9 mouse cellular contexts compared by ENCODE assay signal in the genomic region with DNA sequence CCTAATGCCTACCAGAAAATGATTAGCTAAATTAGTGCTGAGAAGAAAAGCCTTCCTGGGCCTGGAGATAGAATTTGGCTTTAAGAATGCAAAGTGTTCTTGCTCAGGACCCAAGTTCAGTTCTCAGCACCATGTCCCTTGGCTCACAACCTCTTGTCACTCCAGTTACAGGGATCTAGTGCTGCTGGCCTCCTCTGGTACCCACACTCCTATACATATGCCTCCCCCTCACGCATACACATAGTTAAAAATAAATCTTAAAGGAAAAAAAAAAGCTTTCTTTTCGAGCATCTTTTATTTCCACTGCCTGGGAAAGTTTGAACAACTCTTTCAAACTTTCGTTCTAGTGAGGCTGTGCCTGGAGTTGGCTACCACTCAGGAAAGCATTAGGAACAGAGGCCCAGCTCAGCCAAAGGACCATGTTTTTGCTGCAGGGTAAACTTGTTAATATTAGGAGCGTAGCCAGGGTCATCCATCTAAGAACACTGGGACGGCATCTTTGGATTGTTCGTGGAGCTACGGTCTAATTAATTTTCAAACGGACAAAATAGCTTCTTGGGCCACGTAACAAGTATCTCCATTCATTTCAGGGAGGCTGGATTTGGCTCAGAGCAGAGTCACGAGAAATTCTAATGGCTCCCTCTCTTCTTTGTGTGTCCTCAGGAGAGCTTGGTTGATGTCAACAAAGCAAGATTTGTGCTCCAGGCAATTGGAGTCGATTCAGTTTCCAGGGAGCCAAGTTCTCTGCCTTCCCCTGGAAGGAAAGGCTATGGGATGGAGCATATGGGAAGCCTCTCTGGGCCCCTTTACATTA.
DNase-seq lines count a peak whose midpoint lies in the region; ATAC-seq lines count a peak whose summit lies in the region.
"Had no signal": no experiment of that assay in that cellular context is flagged by ENCODE, and none has a peak within 500 bp of the region (broad histone marks: within the 10 kb centered on the region; RNA-seq: fewer than 3 reads in every experiment).

No protein-coding gene starts in this region.

- H3K27me3 ChIP-seq in lung, embryonic 16.5 days (ENCODE audit: control insufficient read depth, insufficient read depth, low read depth, low read length): no peaks in the 10 kb centered on the region
- H3K27me3 ChIP-seq in stomach, embryonic 14.5 days (ENCODE audit: control insufficient read depth, insufficient read depth, low read length): no peaks in the 10 kb centered on the region

- H3K27ac ChIP-seq in lung, embryonic 16.5 days (ENCODE audit: low read length): peak overlapping the region; percentile 21; the same call in 1 of the 2 replicates
- H3K27ac ChIP-seq in stomach, embryonic 14.5 days (ENCODE audit: low read length): peak overlapping the region; percentile 52; the same call in 1 of the 2 replicates

- H3K36me3 ChIP-seq in lung, embryonic 16.5 days (ENCODE audit: control insufficient read depth, insufficient read depth, low read length): no peaks in the 10 kb centered on the region
- H3K36me3 ChIP-seq in stomach, embryonic 14.5 days (ENCODE audit: control insufficient read depth, insufficient read depth, low read length): no peaks in the 10 kb centered on the region

- intact Hi-C loops in gastrocnemius, postnatal 14 days (cut with DNase I; ENCODE audit: low total_unique reads): no loop called here

- H3K4me2 ChIP-seq in lung, embryonic 16.5 days (ENCODE audit: low read depth, low read length): no peak overlapping the region
- no peak overlapping the region for H3K4me2 ChIP-seq in stomach, embryonic 14.5 days (replicated peaks; ENCODE audit: low read depth, low read length)

- ATAC-seq in lung, embryonic 16.5 days (ENCODE audit: low read depth): peak; percentile 49; the same call in 1 of the 2 replicates
- peak; percentile 28; the same call in 1 of the 2 replicates for ATAC-seq in stomach, embryonic 14.5 days (ENCODE audit: insufficient number of reproducible peaks, insufficient read depth, low FRiP score, low read depth)
- ATAC-seq: inflammation-experienced regulatory T-cells, adult 6 months had no signal

- no peak overlapping the region for H3K9ac ChIP-seq in lung, embryonic 16.5 days (ENCODE audit: low read length)
- no peak overlapping the region for H3K9ac ChIP-seq in stomach, embryonic 14.5 days (replicated peaks; ENCODE audit: low read depth, low read length)

- no peak overlapping the region for H3K4me3 ChIP-seq in lung, embryonic 16.5 days (ENCODE audit: low read length)
- no peak overlapping the region for H3K4me3 ChIP-seq in stomach, embryonic 14.5 days (ENCODE audit: low read depth, low read length)
- H3K4me3 ChIP-seq: erythroblast, embryonic 14.5 days had no signal

- H3K4me1 ChIP-seq in lung, embryonic 16.5 days (replicated peaks; ENCODE audit: control insufficient read depth, insufficient read depth, low read length): no peaks in the 10 kb centered on the region; the same call in 1 of the 2 replicates
- peaks cover 8% of the 10 kb centered on the region; the same call in 1 of the 2 replicates for H3K4me1 ChIP-seq in stomach, embryonic 14.5 days (ENCODE audit: control insufficient read depth, insufficient read depth, low read length)

- 44% methylated on average over 11 of the region's 11 CpGs for WGBS in lung, embryonic 16.5 days
- WGBS in stomach, embryonic 14.5 days: 49% methylated on average over 11 of the region's 11 CpGs

- no peak for DNase-seq in lung, postnatal 36 days
- peak; percentile 9 for DNase-seq in gastrocnemius, postnatal 14 days
- peak; percentile 13 to 15 for DNase-seq in layer of hippocampus, postnatal 36 days
- no peak for DNase-seq in kidney, postnatal 14 days
- no peak for DNase-seq in ovary, postnatal 36 days (ENCODE audit: low spot score)

- no peaks in the 10 kb centered on the region for H3K9me3 ChIP-seq in lung, embryonic 16.5 days (ENCODE audit: control insufficient read depth, low read length)
- no peaks in the 10 kb centered on the region for H3K9me3 ChIP-seq in stomach, embryonic 14.5 days (ENCODE audit: control insufficient read depth, low read depth, low read length)

Comparison
In these comparisons a context has a peak if more than half of its experiments do, and no peak if none do; other contexts are left out.
1. DNase-seq: peak in gastrocnemius, postnatal 14 days (single experiment) and layer of hippocampus, postnatal 36 days (2 of 2); none in lung, postnatal 36 days (single experiment), kidney, postnatal 14 days (single experiment) and ovary, postnatal 36 days (single experiment).